Mouse (Mus musculus): ENCODE data around the gene Ryk. TPM values are rescaled to one million over a fixed set of nuclear protein-coding genes. Genes with fewer than 3 reads are reported as not detected.

The Ryk gene
- polyA plus RNA-seq (2016; fragmentation: Nextera tagmentation; extraction: Ambion mirVana), result 12.9 and 13.7 TPM in 2 replicates

DNA sequence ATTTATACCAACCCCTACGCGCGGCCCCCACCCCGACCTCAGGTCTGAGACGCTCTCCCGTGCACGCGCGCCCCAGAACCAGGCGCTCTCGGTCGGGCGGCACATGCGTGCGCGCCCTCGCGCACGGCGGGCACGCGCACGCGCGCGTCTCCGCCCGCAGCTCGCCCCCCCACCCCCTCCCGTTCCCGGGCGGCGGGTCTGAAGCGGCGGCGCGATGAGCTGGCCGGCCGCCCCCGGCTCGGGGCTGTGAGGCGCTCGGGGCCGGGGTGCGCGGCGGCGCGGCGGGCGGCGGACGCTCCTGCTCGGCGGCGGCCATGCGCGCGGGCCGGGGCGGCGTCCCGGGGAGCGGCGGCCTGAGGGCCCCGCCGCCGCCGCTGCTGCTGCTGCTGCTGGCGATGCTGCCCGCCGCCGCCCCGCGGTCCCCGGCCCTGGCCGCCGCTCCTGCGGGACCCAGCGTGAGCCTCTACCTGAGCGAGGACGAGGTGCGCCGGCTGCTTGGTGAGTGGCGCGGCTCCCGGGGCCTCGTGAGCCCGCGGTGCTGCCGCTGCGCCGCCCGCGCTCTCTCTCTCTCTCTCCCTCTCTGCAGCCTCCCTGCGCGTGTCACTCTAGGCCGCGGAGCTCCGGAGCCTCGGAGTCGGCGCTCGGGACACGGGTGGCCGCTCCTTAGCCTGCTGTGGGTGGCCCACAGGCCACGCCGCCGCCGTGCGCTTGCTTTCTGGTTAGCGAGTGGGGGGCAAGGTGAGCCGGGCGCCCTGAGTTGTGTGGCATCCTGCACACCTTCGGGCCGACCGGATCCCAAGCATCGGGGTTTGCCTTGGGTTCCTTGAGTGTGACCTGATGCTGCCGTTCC lies at the start of gene Ryk:
Gene Ryk (plus strand): TSS at position 176 of the 850 bp plus-strand sequence.
- Histone ChIP-seq H3K4me1 (peaks cover 42% of the 10 kb centered on the region), H3K27ac (replicated peaks) (peak within 1 kb of the TSS; percentile 95), H3K27me3 (ENCODE audit: low read depth, poor library complexity, severe bottlenecking) (no peaks in the 10 kb centered on the region), H3K9me3 (replicated peaks) (no peaks in the 10 kb centered on the region), H3K4me3 (peak within 1 kb of the TSS; percentile 98), H3K36me3 (no peaks in the 10 kb centered on the region)
- WGBS, result 5% methylated on average over 117 of the region's 119 CpGs
- peak; percentile 78 for DNase-seq (ENCODE audit: low spot score)

GRCm38 (mm10) chr9:102789491-102789890 lies 45.2 kb upstream of the Ryk start:
- H3K9me3 ChIP-seq (replicated peaks), result no peaks in the 10 kb centered on the region
- H3K36me3 ChIP-seq, result no peaks in the 10 kb centered on the region
- no peak for DNase-seq (ENCODE audit: low spot score)
- no peaks in the 10 kb centered on the region; the same call in 1 of the 2 replicates for H3K4me1 ChIP-seq
- no peaks in the 10 kb centered on the region for H3K27me3 ChIP-seq (ENCODE audit: low read depth, poor library complexity, severe bottlenecking)
- no peak overlapping the region for H3K4me3 ChIP-seq
- WGBS, result 77% methylated on average over 3 of the region's 3 CpGs
- no peak overlapping the region for H3K27ac ChIP-seq (replicated peaks)

- H3K27me3 ChIP-seq (ENCODE audit: low read depth, poor library complexity, severe bottlenecking), result no peaks in the 10 kb centered on the region
- DNase-seq (ENCODE audit: low spot score), result no peak
- H3K9me3 ChIP-seq (replicated peaks), result no peaks in the 10 kb centered on the region
- no peaks in the 10 kb centered on the region for H3K4me1 ChIP-seq
- no peak overlapping the region for H3K27ac ChIP-seq (replicated peaks)
- WGBS, result 81% methylated on average over 9 of the region's 9 CpGs
- no peak overlapping the region for H3K4me3 ChIP-seq
- no peaks in the 10 kb centered on the region for H3K36me3 ChIP-seq
These were observed 42.9 kb upstream of the Ryk start for GRCm38 (mm10) chr9:102791845-102792244.

- no peak overlapping the region for H3K4me3 ChIP-seq
- no peaks in the 10 kb centered on the region for H3K27me3 ChIP-seq (ENCODE audit: low read depth, poor library complexity, severe bottlenecking)
- 79% methylated on average over 14 of the region's 15 CpGs for WGBS
- H3K9me3 ChIP-seq (replicated peaks), result no peaks in the 10 kb centered on the region
- no peak for DNase-seq (ENCODE audit: low spot score)
- no peaks in the 10 kb centered on the region for H3K4me1 ChIP-seq
- H3K27ac ChIP-seq (replicated peaks), result no peak overlapping the region
- H3K36me3 ChIP-seq, result no peaks in the 10 kb centered on the region
These were observed 41.9 kb upstream of the Ryk start for GRCm38 (mm10) chr9:102792836-102793235.

DNA sequence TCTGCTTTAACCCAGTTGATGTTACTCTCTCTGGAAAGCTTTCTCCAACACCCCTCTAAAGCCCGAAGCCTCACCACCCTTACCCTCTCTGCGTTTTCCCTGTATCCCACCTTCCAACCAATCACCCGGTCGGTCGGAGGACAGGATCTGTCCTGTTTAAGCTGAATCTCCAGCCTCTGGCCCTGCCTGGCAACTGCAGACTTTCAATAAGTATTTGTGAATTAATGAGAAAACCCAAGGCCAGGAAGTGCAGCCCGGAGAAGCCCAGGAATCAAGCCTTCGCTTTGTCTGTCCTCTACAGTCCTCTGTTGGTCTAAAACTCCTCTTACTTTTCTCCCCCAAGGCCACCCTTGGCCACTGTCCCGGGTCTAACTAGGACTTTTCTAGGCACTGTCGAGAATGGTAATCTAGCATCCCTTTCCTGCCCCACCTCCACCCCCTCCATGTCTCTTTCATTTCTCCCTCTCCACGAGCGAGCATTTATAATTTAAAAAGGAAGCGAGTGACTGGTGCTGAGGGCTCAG lies 41.4 kb upstream of the Ryk start:
- no peak for DNase-seq (ENCODE audit: low spot score)
- Histone ChIP-seq H3K4me1 (no peaks in the 10 kb centered on the region), H3K27me3 (ENCODE audit: low read depth, poor library complexity, severe bottlenecking) (no peaks in the 10 kb centered on the region), H3K36me3 (no peaks in the 10 kb centered on the region), H3K27ac (replicated peaks) (no peak overlapping the region), H3K4me3 (no peak overlapping the region), H3K9me3 (replicated peaks) (no peaks in the 10 kb centered on the region)
- 76% methylated on average over 12 of the region's 12 CpGs for WGBS

DNA sequence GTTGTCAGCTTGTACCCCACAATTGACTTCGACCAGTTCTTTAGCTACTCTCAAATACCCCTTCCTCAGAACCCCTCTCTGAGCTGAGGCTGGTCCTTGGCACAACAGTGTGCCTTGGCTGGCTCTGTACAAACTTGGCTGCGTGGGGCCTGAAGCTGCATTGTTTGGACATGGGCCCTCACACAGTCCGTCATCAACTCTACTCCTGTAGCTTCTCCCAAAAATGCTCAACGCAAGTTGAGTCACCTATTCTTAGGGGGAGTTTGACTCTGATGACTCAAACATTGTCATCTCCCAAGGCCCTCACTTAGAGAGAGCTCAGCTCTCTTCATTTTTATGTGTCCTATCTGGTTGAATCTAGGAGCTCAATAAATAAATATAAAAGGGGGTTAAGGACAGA lies 36.3 kb upstream of the Ryk start:
- H3K4me1 ChIP-seq, result no peaks in the 10 kb centered on the region
- H3K27ac ChIP-seq (replicated peaks), result no peak overlapping the region
- no peak overlapping the region for H3K4me3 ChIP-seq
- no peak for DNase-seq (ENCODE audit: low spot score)
- no peaks in the 10 kb centered on the region for H3K36me3 ChIP-seq
- WGBS, result 91% methylated on average over 4 of the region's 4 CpGs
- H3K9me3 ChIP-seq (replicated peaks), result no peaks in the 10 kb centered on the region
- H3K27me3 ChIP-seq (ENCODE audit: low read depth, poor library complexity, severe bottlenecking), result no peaks in the 10 kb centered on the region

DNA sequence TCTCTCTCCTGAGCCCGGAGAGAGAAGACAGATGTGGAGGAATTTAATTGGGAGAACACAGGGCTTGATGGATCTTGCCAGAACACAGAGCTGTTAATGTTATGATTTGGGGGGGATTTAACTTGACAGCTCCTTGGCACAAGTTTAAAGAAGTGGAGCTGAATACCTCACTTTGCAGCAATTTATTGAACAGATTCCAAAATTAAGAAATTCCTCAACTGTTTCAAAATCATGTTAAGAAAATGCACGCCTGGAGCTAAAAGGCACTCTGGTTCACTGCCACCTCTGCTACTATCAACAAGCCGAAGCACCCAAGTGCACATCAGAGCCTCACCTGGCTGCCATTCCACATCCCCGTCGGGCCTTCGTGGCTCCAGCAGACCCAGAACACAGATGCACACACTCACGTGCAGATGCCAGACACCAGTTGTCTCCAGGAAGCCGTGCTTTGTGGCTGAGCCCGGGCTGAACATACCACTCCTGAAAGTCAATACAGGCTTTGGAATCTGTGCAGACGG lies 28.6 kb upstream of the Ryk start:
- Histone ChIP-seq H3K27ac (replicated peaks) (no peak overlapping the region), H3K27me3 (ENCODE audit: low read depth, poor library complexity, severe bottlenecking) (no peaks in the 10 kb centered on the region), H3K4me1 (no peaks in the 10 kb centered on the region), H3K9me3 (replicated peaks) (no peaks in the 10 kb centered on the region), H3K36me3 (no peaks in the 10 kb centered on the region), H3K4me3 (no peak overlapping the region)
- WGBS, result 89% methylated on average over 10 of the region's 10 CpGs
- no peak for DNase-seq (ENCODE audit: low spot score)

DNA sequence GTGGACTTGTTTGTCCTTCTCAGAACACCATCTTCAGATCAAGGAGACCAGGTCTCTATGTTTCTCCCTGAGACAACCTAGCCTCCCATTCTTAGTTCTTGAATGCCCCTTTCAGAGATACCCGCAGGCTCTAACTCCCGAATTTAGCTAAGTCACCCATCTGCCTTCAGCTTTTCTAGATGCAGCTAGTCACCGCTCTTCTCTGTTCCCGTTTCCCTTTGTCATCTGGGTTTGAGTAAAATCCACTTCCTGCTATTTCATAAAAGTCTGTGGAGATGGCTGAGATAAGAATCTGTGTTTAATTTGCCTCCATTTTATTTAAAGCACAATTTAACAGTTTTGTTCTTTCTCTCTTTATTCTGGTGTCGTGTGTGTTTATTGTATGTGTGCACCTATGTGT lies 23.5 kb upstream of the Ryk start:
- no peak overlapping the region for H3K27ac ChIP-seq (replicated peaks)
- H3K36me3 ChIP-seq, result no peaks in the 10 kb centered on the region
- no peak overlapping the region for H3K4me3 ChIP-seq
- H3K4me1 ChIP-seq, result no peaks in the 10 kb centered on the region
- 94% methylated on average over 5 of the region's 5 CpGs for WGBS
- H3K27me3 ChIP-seq (ENCODE audit: low read depth, poor library complexity, severe bottlenecking), result no peaks in the 10 kb centered on the region
- no peak for DNase-seq (ENCODE audit: low spot score)
- no peaks in the 10 kb centered on the region for H3K9me3 ChIP-seq (replicated peaks)

GRCm38 (mm10) chr9:102818228-102818627 lies 16.5 kb upstream of the Ryk start:
- no peak overlapping the region for H3K4me3 ChIP-seq

DNA sequence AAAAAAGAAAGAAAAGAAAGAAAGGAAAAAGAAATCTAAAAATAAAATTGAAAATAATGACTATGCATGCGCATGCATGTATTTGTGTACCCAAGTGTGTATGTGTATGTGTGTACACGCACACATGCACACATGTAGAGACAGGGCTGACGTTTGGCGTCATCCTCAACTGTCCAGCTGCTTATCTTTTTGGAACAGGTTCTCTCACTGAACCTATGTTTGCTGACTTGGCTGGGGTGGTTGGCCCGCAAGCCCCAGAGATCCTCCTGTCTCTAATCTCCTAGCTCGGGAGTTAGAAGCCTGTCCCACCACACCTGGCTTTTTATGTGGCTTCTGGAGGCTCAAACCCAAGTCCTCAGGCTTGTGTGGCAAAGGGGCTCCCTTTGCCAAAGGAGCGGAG lies 6.1 kb upstream of the Ryk start:
- H3K27ac ChIP-seq (replicated peaks), result no peak overlapping the region
- H3K27me3 ChIP-seq (ENCODE audit: low read depth, poor library complexity, severe bottlenecking), result no peaks in the 10 kb centered on the region
- WGBS, result 87% methylated on average over 7 of the region's 7 CpGs
- H3K4me3 ChIP-seq, result no peak overlapping the region
- H3K4me1 ChIP-seq, result 0 out of 2 replicates have a peak, but pooled peaks cover 4% of the 10 kb centered on the region
- no peak for DNase-seq (ENCODE audit: low spot score)
- no peaks in the 10 kb centered on the region for H3K36me3 ChIP-seq
- H3K9me3 ChIP-seq (replicated peaks), result no peaks in the 10 kb centered on the region

More at GRCm38 (mm10) chr9:102818228-102818627, 16.5 kb upstream of the Ryk start:
- Histone ChIP-seq H3K9me3 (replicated peaks) (0 out of 2 replicates have a peak, but pooled peaks cover 4% of the 10 kb centered on the region), H3K36me3 (no peaks in the 10 kb centered on the region), H3K27ac (replicated peaks) (no peak overlapping the region), H3K4me1 (no peaks in the 10 kb centered on the region), H3K27me3 (ENCODE audit: low read depth, poor library complexity, severe bottlenecking) (no peaks in the 10 kb centered on the region)
- DNase-seq (ENCODE audit: low spot score), result no peak

DNA sequence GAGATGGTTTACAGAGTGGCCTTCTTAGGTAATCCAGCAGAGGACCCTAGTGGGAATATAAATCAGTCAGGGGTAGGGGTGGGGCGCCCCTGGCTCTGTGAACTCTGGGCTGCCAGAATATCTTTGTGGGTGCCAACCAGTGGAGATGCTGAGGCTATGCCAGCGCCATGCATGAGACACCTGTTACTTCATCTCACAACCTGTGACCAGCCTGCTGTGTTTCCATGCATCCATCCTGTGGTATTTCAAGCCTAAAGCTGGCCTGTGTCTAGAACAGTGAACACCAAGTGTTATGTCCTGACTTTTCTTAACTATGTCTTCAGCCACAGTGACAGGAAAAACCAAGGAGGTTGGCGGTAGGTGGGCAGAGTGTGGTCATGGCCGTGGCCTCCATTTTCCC lies 3.2 kb upstream of the Ryk start:
- WGBS, result 89% methylated on average over 4 of the region's 4 CpGs
- H3K9me3 ChIP-seq (replicated peaks), result no peaks in the 10 kb centered on the region
- DNase-seq (ENCODE audit: low spot score), result no peak
- no peak overlapping the region for H3K27ac ChIP-seq (replicated peaks)
- H3K36me3 ChIP-seq, result no peaks in the 10 kb centered on the region
- H3K4me3 ChIP-seq, result no peak overlapping the region
- H3K4me1 ChIP-seq, result peaks cover 19% of the 10 kb centered on the region
- no peaks in the 10 kb centered on the region for H3K27me3 ChIP-seq (ENCODE audit: low read depth, poor library complexity, severe bottlenecking)

- Histone ChIP-seq H3K27me3 (ENCODE audit: low read depth, poor library complexity, severe bottlenecking) (no peaks in the 10 kb centered on the region), H3K9me3 (replicated peaks) (no peaks in the 10 kb centered on the region), H3K27ac (replicated peaks) (peak overlapping the region; percentile 95), H3K4me3 (peak overlapping the region; percentile 98), H3K4me1 (peaks cover 38% of the 10 kb centered on the region), H3K36me3 (no peaks in the 10 kb centered on the region)
- DNase-seq (ENCODE audit: low spot score), result no peak
- 22% methylated on average over 10 of the region's 10 CpGs for WGBS
These were observed 339 bp upstream of the Ryk start for GRCm38 (mm10) chr9:102834414-102834741.

DNA sequence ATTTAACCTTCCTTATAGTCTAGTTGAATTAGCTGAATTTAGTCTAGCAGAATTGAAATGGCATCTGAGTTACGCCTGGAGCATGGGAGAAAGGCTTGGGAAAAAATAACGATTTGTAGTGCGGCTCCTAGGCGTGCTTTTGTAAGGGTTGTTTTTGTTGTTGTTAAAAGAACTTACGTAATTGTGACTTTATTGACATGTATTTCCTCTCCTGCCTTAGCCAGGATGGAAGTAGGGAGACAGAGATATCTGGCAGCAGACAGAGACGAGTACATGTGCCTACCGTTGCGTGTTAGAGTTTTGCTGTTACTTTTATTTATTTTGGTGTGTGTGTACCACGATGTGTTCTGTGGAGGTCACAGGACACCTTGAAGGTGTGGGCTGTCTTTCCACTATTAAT lies 1.6 kb downstream of the Ryk start:
- H3K27me3 ChIP-seq (ENCODE audit: low read depth, poor library complexity, severe bottlenecking), result no peaks in the 10 kb centered on the region
- 69% methylated on average over 9 of the region's 9 CpGs for WGBS
- H3K4me1 ChIP-seq, result peaks cover 55% of the 10 kb centered on the region
- peak overlapping the region; percentile 98 for H3K4me3 ChIP-seq
- no peaks in the 10 kb centered on the region for H3K36me3 ChIP-seq
- no peak overlapping the region for H3K27ac ChIP-seq (replicated peaks)
- no peak for DNase-seq (ENCODE audit: low spot score)
- H3K9me3 ChIP-seq (replicated peaks), result no peaks in the 10 kb centered on the region

Data from midbrain, embryonic 10.5 days (tissue).